Mouse (Mus musculus): Measurements from ENCODE around the gene Ptpro. TPM values are rescaled to one million over a fixed set of nuclear protein-coding genes. Genes with fewer than 3 reads are reported as not detected.

The Ptpro gene
- polyA plus RNA-seq, 1 experiment from 2014 or later = 36.1 TPM

- Histone ChIP-seq H3K4me3 (no peak overlapping the region), H3K27ac (no peak overlapping the region), H3K9me3 (no peaks in the 10 kb centered on the region), H3K9ac (no peak overlapping the region), H3K27me3 (no peaks in the 10 kb centered on the region), H3K4me1 (replicated peaks) (no peaks in the 10 kb centered on the region; the same call in 1 of the 2 replicates), H3K4me2 (no peak overlapping the region), H3K36me3 (peaks cover 37% of the 10 kb centered on the region)
- 93% methylated on average over 4 of the region's 4 CpGs for WGBS
- no peak for ATAC-seq (ENCODE audit: low FRiP score)
These were observed 152.1 kb downstream of the Ptpro start for GRCm38 (mm10) chr6:137404196-137404595.

GRCm38 (mm10) chr6:137405690-137406089 lies 153.6 kb downstream of the Ptpro start:
- peaks cover 34% of the 10 kb centered on the region for H3K36me3 ChIP-seq
- 95% methylated on average over 2 of the region's 2 CpGs for WGBS
- H3K4me1 ChIP-seq (replicated peaks) = no peaks in the 10 kb centered on the region; the same call in 1 of the 2 replicates
- no peaks in the 10 kb centered on the region for H3K9me3 ChIP-seq
- no peak overlapping the region for H3K4me2 ChIP-seq
- no peak for ATAC-seq (ENCODE audit: low FRiP score)
- no peak overlapping the region for H3K9ac ChIP-seq
- H3K4me3 ChIP-seq = no peak overlapping the region
- H3K27me3 ChIP-seq = no peaks in the 10 kb centered on the region
- no peak overlapping the region for H3K27ac ChIP-seq

GRCm38 (mm10) chr6:137410510-137410909 lies 158.4 kb downstream of the Ptpro start:
- no peak for ATAC-seq (ENCODE audit: low FRiP score)
- Histone ChIP-seq H3K27me3 (no peaks in the 10 kb centered on the region), H3K9me3 (no peaks in the 10 kb centered on the region), H3K27ac (no peak overlapping the region), H3K4me1 (replicated peaks) (peaks cover 5% of the 10 kb centered on the region), H3K9ac (no peak overlapping the region), H3K36me3 (peaks cover 16% of the 10 kb centered on the region), H3K4me2 (no peak overlapping the region), H3K4me3 (no peak overlapping the region)
- WGBS = 78% methylated on average over 3 of the region's 3 CpGs

GRCm38 (mm10) chr6:137411901-137412378 lies 159.8 kb downstream of the Ptpro start:
- no peaks in the 10 kb centered on the region for H3K9me3 ChIP-seq
- WGBS = 17% methylated on average over 2 of the region's 2 CpGs
- peaks cover 5% of the 10 kb centered on the region for H3K4me1 ChIP-seq (replicated peaks)
- no peak overlapping the region for H3K4me3 ChIP-seq
- H3K9ac ChIP-seq = no peak overlapping the region
- ATAC-seq (ENCODE audit: low FRiP score) = peak; percentile 72
- no peak overlapping the region for H3K4me2 ChIP-seq
- peaks cover 16% of the 10 kb centered on the region for H3K36me3 ChIP-seq
- no peaks in the 10 kb centered on the region for H3K27me3 ChIP-seq
- peak overlapping the region; percentile 69 for H3K27ac ChIP-seq

GRCm38 (mm10) chr6:137413045-137413444 lies 160.9 kb downstream of the Ptpro start:
- H3K27ac ChIP-seq = 0 out of 2 replicates have a peak overlapping the region, but pooled peaks have one; percentile 2
- peaks cover 5% of the 10 kb centered on the region for H3K4me1 ChIP-seq (replicated peaks)
- 91% methylated on average over 2 of the region's 2 CpGs for WGBS
- H3K4me2 ChIP-seq = no peak overlapping the region
- no peak overlapping the region for H3K9ac ChIP-seq
- no peaks in the 10 kb centered on the region for H3K9me3 ChIP-seq
- no peaks in the 10 kb centered on the region for H3K27me3 ChIP-seq
- H3K36me3 ChIP-seq = peaks cover 13% of the 10 kb centered on the region
- no peak overlapping the region for H3K4me3 ChIP-seq
- peak; percentile 15; the same call in 1 of the 2 replicates for ATAC-seq (ENCODE audit: low FRiP score)

- Histone ChIP-seq H3K4me1 (replicated peaks) (peaks cover 5% of the 10 kb centered on the region), H3K27ac (no peak overlapping the region), H3K27me3 (no peaks in the 10 kb centered on the region), H3K4me3 (no peak overlapping the region), H3K36me3 (peaks cover 9% of the 10 kb centered on the region), H3K9ac (no peak overlapping the region), H3K9me3 (no peaks in the 10 kb centered on the region), H3K4me2 (no peak overlapping the region)
- 47% methylated on average over 13 of the region's 13 CpGs for WGBS
- 0 out of 2 replicates have a peak, but pooled peaks have one; percentile 55 for ATAC-seq (ENCODE audit: low FRiP score)
These were observed 162.6 kb downstream of the Ptpro start for GRCm38 (mm10) chr6:137414531-137415405.

- Histone ChIP-seq H3K27me3 (no peaks in the 10 kb centered on the region), H3K9me3 (no peaks in the 10 kb centered on the region), H3K27ac (no peak overlapping the region), H3K4me2 (no peak overlapping the region), H3K36me3 (peaks cover 21% of the 10 kb centered on the region), H3K4me3 (no peak overlapping the region), H3K4me1 (replicated peaks) (no peaks in the 10 kb centered on the region), H3K9ac (no peak overlapping the region)
- ATAC-seq (ENCODE audit: low FRiP score) = no peak
- 96% methylated on average over 4 of the region's 4 CpGs for WGBS
These were observed 170.7 kb downstream of the Ptpro start for GRCm38 (mm10) chr6:137422777-137423176.

GRCm38 (mm10) chr6:137423830-137424229 lies 171.7 kb downstream of the Ptpro start:
- H3K4me1 ChIP-seq (replicated peaks) = no peaks in the 10 kb centered on the region
- no peak for ATAC-seq (ENCODE audit: low FRiP score)
- WGBS = 71% methylated on average over 10 of the region's 10 CpGs
- no peak overlapping the region for H3K9ac ChIP-seq
- H3K9me3 ChIP-seq = no peaks in the 10 kb centered on the region
- peaks cover 29% of the 10 kb centered on the region for H3K36me3 ChIP-seq
- H3K27ac ChIP-seq = no peak overlapping the region
- H3K27me3 ChIP-seq = no peaks in the 10 kb centered on the region
- H3K4me2 ChIP-seq = no peak overlapping the region
- H3K4me3 ChIP-seq = no peak overlapping the region

GRCm38 (mm10) chr6:137425500-137426432 lies 173.6 kb downstream of the Ptpro start:
- 73% methylated on average over 14 of the region's 14 CpGs for WGBS
- no peaks in the 10 kb centered on the region for H3K4me1 ChIP-seq (replicated peaks)
- H3K27ac ChIP-seq = no peak overlapping the region

GRCm38 (mm10) chr6:137433521-137434137 lies 181.5 kb downstream of the Ptpro start:
- ATAC-seq (ENCODE audit: low FRiP score) = peak; percentile 63
- Histone ChIP-seq H3K9ac (no peak overlapping the region), H3K4me2 (no peak overlapping the region), H3K36me3 (peaks cover 11% of the 10 kb centered on the region), H3K4me1 (replicated peaks) (peaks cover 32% of the 10 kb centered on the region), H3K27ac (peak overlapping the region; percentile 48; the same call in 1 of the 2 replicates), H3K27me3 (peaks cover 7% of the 10 kb centered on the region; the same call in 1 of the 2 replicates), H3K4me3 (no peak overlapping the region), H3K9me3 (no peaks in the 10 kb centered on the region)
- WGBS = 48% methylated on average over 14 of the region's 14 CpGs

More at GRCm38 (mm10) chr6:137425500-137426432, 173.6 kb downstream of the Ptpro start:
- Histone ChIP-seq H3K4me3 (no peak overlapping the region), H3K4me2 (no peak overlapping the region), H3K9me3 (no peaks in the 10 kb centered on the region), H3K9ac (no peak overlapping the region), H3K36me3 (peaks cover 35% of the 10 kb centered on the region), H3K27me3 (no peaks in the 10 kb centered on the region)
- no peak for ATAC-seq (ENCODE audit: low FRiP score)

- H3K36me3 ChIP-seq = peaks cover 2% of the 10 kb centered on the region
- H3K27me3 ChIP-seq = peaks cover 24% of the 10 kb centered on the region
- H3K4me2 ChIP-seq = 0 out of 2 replicates have a peak overlapping the region, but pooled peaks have one; percentile 3
- H3K4me3 ChIP-seq = no peak overlapping the region
- no peak overlapping the region for H3K9ac ChIP-seq
- 0 out of 2 replicates have a peak overlapping the region, but pooled peaks have one; percentile 18 for H3K27ac ChIP-seq
- H3K9me3 ChIP-seq = no peaks in the 10 kb centered on the region
- 43% methylated on average over 4 of the region's 4 CpGs for WGBS
- peak; percentile 28 for ATAC-seq (ENCODE audit: low FRiP score)
- peaks cover 32% of the 10 kb centered on the region for H3K4me1 ChIP-seq (replicated peaks)
These were observed 185.4 kb downstream of the Ptpro start for GRCm38 (mm10) chr6:137437486-137437885.

All from hindbrain, embryonic 13.5 days (tissue).